Mouse (Mus musculus): ENCODE measurements at regions not wholly inside any gene's neighbourhood (a gene's known extent, or its start where the extent isn't known, plus 50 kb on each side); places are given as distances from the start of the nearest gene placed in this dataset.
"Not testable (repeated sequence)": the region's sequence is repeated elsewhere in the genome, so short reads cannot be mapped to it uniquely, and the experiment has no call there.

GRCm38 (mm10) chr5:129294861-129295542, 198.5 kb downstream of the Adgrd1 start:
- TF ChIP-seq CTCF (IDR thresholded peaks at IDR 0.05; ENCODE audit: borderline replicate concordance, extremely low read depth, insufficient read depth, insufficient read length); POLR2A (IDR thresholded peaks at IDR 0.05; ENCODE audit: borderline replicate concordance, extremely low read depth, insufficient read depth, insufficient read length, poor library complexity, severe bottlenecking): not testable (repeated sequence)

Data from brain, embryonic 14.5 days (tissue).